Mouse (Mus musculus): ENCODE data around the gene Manba.
"Not testable (repeated sequence)": the region's sequence is repeated elsewhere in the genome, so short reads cannot be mapped to it uniquely, and the experiment has no call there.

DNA sequence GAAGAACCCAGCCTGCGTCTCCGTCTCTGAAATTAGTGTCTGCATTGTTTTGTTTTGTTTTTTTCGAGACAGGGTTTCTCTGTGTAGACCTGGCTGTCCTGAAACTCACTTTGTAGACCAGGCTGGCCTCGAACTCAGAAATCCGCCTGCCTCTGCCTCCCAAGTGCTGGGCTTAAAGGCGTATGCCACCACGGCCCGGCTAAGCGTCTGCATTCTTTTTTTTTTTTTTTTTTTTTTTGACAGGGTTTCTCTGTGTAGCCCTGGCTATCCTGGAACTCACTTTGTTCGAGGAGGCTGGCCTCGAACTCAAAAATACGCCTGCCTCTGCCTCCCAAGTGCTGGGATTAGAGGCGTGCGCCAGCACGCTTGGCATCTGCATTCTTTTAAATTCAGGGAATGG, 761 bp upstream of the Manba start:
- not testable (repeated sequence) for TF ChIP-seq CTCF (IDR thresholded peaks at IDR 0.05; ENCODE audit: borderline replicate concordance, insufficient read depth, low read length); POLR2A (IDR thresholded peaks at IDR 0.05; ENCODE audit: low read depth, low read length)
